Mouse (Mus musculus) thymus, postnatal 10 days (tissue): ENCODE measurements at regions not wholly inside any gene's neighbourhood (a gene's known extent, or its start where the extent isn't known, plus 50 kb on each side); places are given as distances from the start of the nearest gene placed in this dataset.

ENCODE experiments used
- DNase-seq, 2 experiments: peaks; one replicate each; pipeline ENCODE4 v3.0.0; 2021; ENCODE audit warnings: low spot score in 2 of 2

- DNase-seq: no peak
These were observed 86.4 kb upstream of the Ccn6 start for GRCm38 (mm10) chr10:39250039-39250438.

- no peak for DNase-seq
These were observed 84.9 kb upstream of the Ccn6 start for GRCm38 (mm10) chr10:39248486-39248885.

GRCm38 (mm10) chr10:39246984-39247383 lies 83.4 kb upstream of the Ccn6 start:
- DNase-seq: no peak

- DNase-seq: no peak
These were observed 81.5 kb upstream of the Ccn6 start for GRCm38 (mm10) chr10:39245141-39245540.

- no peak for DNase-seq
These were observed 80.5 kb upstream of the Ccn6 start for GRCm38 (mm10) chr10:39244061-39244460.

GRCm38 (mm10) chr10:39242398-39242797 lies 78.8 kb upstream of the Ccn6 start:
- DNase-seq: no peak

GRCm38 (mm10) chr10:39241922-39242321 lies 78.3 kb upstream of the Ccn6 start:
- no peak for DNase-seq

GRCm38 (mm10) chr10:39241486-39241885 lies 77.9 kb upstream of the Ccn6 start:
- no peak for DNase-seq

- DNase-seq: no peak
These were observed 77.4 kb upstream of the Ccn6 start for GRCm38 (mm10) chr10:39240966-39241365.

- DNase-seq: no peak
These were observed 76.7 kb upstream of the Ccn6 start for GRCm38 (mm10) chr10:39240178-39240791.

GRCm38 (mm10) chr10:39239498-39240177 lies 76.0 kb upstream of the Ccn6 start:
- peak; percentile 57 to 84 for DNase-seq

- no peak for DNase-seq
These were observed 75.0 kb upstream of the Ccn6 start for GRCm38 (mm10) chr10:39238596-39238995.

GRCm38 (mm10) chr10:39237549-39237948 lies 74.0 kb upstream of the Ccn6 start:
- no peak for DNase-seq

- no peak for DNase-seq
These were observed 70.4 kb upstream of the Ccn6 start for GRCm38 (mm10) chr10:39233926-39234450.

GRCm38 (mm10) chr10:39233191-39233590 lies 69.6 kb upstream of the Ccn6 start:
- no peak for DNase-seq

- DNase-seq: no peak
These were observed 67.2 kb upstream of the Ccn6 start for GRCm38 (mm10) chr10:39230634-39231410.

- DNase-seq: no peak
These were observed 65.6 kb upstream of the Ccn6 start for GRCm38 (mm10) chr10:39229233-39229632.

GRCm38 (mm10) chr10:39228027-39228426 lies 64.4 kb upstream of the Ccn6 start:
- DNase-seq: no peak

GRCm38 (mm10) chr10:39227499-39227942 lies 63.9 kb upstream of the Ccn6 start:
- no peak for DNase-seq

GRCm38 (mm10) chr10:39226518-39226917 lies 62.9 kb upstream of the Ccn6 start:
- DNase-seq: no peak

GRCm38 (mm10) chr10:39224449-39225094 lies 61.0 kb upstream of the Ccn6 start:
- DNase-seq: no peak

- no peak for DNase-seq
These were observed 57.4 kb upstream of the Ccn6 start for GRCm38 (mm10) chr10:39221028-39221427.
